Mouse (Mus musculus) forebrain, embryonic 16.5 days (tissue): ENCODE measurements around the gene Dnlz. TPM values are rescaled to one million over a fixed set of nuclear protein-coding genes. Genes with fewer than 3 reads are reported as not detected.
"Not testable (repeated sequence)": the region's sequence is repeated elsewhere in the genome, so short reads cannot be mapped to it uniquely, and the experiment has no call there.

ENCODE experiments used
- ATAC-seq: fragments of 200-750 bp; cut with Nextera tagmentation; 2 replicates; pipeline ENCODE4 v1.8.0; 2017; ENCODE audit warnings: mild to moderate bottlenecking, moderate library complexity
- H3K27ac ChIP-seq: fragments of 300-500 bp; sonication (generic); 2 replicates; pipeline ENCODE4 v1.5.1; 2014; ENCODE audit warnings: low read length, control low read depth
- H3K27me3 ChIP-seq: fragments of 300-500 bp; sonication (generic); replicated peaks from 2 replicates; pipeline ENCODE4 v1.6.1; 2014; ENCODE audit warnings: low read length; ENCODE audit not compliant: control insufficient read depth, insufficient read depth
- H3K36me3 ChIP-seq: fragments of 300-500 bp; sonication (generic); 2 replicates; pipeline ENCODE4 v1.6.1; 2014; ENCODE audit not compliant: control insufficient read depth, insufficient read depth
- H3K4me1 ChIP-seq: fragments of 300-500 bp; sonication (generic); replicated peaks from 2 replicates; pipeline ENCODE4 v1.6.1; 2014; ENCODE audit warnings: low read length; ENCODE audit not compliant: control insufficient read depth, insufficient read depth
- H3K4me2 ChIP-seq: fragments of 300-500 bp; sonication (generic); 2 replicates; pipeline ENCODE4 v1.6.1; 2014; ENCODE audit warnings: mild to moderate bottlenecking, low read length, control low read depth
- H3K4me3 ChIP-seq: fragments of 300-500 bp; sonication (generic); replicated peaks from 2 replicates; pipeline ENCODE4 v1.5.1; 2014; ENCODE audit warnings: mild to moderate bottlenecking, low read length, control low read depth
- H3K9ac ChIP-seq: fragments of 300-500 bp; sonication (generic); replicated peaks from 2 replicates; pipeline ENCODE4 v1.6.1; 2014; ENCODE audit warnings: low read depth, low read length, control low read depth
- H3K9me3 ChIP-seq: fragments of 300-500 bp; sonication (generic); 2 replicates; pipeline ENCODE4 v1.6.1; 2016; ENCODE audit warnings: low read length; ENCODE audit not compliant: control insufficient read depth
- WGBS: fragments of 180-500 bp; shearing (Covaris S2); extraction: QIAGEN DNeasy Blood & Tissue Kit; methylation state at CpG from one replicate; pipeline ENCODE4 v1.1.7; 2014; 5-methylcytosine and 5-hydroxymethylcytosine counted together
- polyA plus RNA-seq: library from polyadenylated mRNA; unstranded; fragments of >200 nt; fragmentation: Nextera tagmentation; extraction: Ambion mirVana; gene quantifications from 2 replicates; pipeline ENCODE4 v1.2.1, GENCODE M21; 2015

The Dnlz gene
- polyA plus RNA-seq, 1 experiment from 2014 or later: 32.5 TPM

- 91% methylated on average over 3 of the region's 3 CpGs for WGBS
Observed at GRCm38 (mm10) chr2:26387713-26388112, 35.8 kb upstream of the Dnlz start.

GRCm38 (mm10) chr2:26380871-26381270, 29.0 kb upstream of the Dnlz start:
- not testable (repeated sequence) for ATAC-seq

More at GRCm38 (mm10) chr2:26387713-26388112, 35.8 kb upstream of the Dnlz start:
- H3K27ac ChIP-seq: no peak overlapping the region
- ATAC-seq: no peak
- H3K4me3 ChIP-seq: no peak overlapping the region
- no peak overlapping the region for H3K4me2 ChIP-seq
- peaks cover 37% of the 10 kb centered on the region for H3K36me3 ChIP-seq
- H3K27me3 ChIP-seq: no peaks in the 10 kb centered on the region
- peaks cover 22% of the 10 kb centered on the region for H3K4me1 ChIP-seq
- no peak overlapping the region for H3K9ac ChIP-seq
- no peaks in the 10 kb centered on the region for H3K9me3 ChIP-seq

GRCm38 (mm10) chr2:26380131-26380771, 28.3 kb upstream of the Dnlz start, which contains the start of gene Snapc4:
Gene Snapc4, minus strand, starts transcription at chr2:26380653.
- peak; percentile 98 for ATAC-seq
- Histone ChIP-seq H3K4me2 (peak within 1 kb of the TSS; percentile 71), H3K9ac (peak within 1 kb of the TSS; percentile 79), H3K27ac (no peak within 1 kb of the TSS; the same call in 1 of the 2 replicates), H3K27me3 (no peaks in the 10 kb centered on the region), H3K9me3 (no peaks in the 10 kb centered on the region), H3K36me3 (peaks cover 28% of the 10 kb centered on the region), H3K4me3 (peak within 1 kb of the TSS; percentile 86), H3K4me1 (peaks cover 9% of the 10 kb centered on the region)
- WGBS: under 1% methylated on average over 38 of the region's 38 CpGs

More at GRCm38 (mm10) chr2:26380871-26381270, 29.0 kb upstream of the Dnlz start:
- peak overlapping the region; percentile 71 for H3K4me2 ChIP-seq
- not testable (repeated sequence) for H3K4me1 ChIP-seq, H3K27ac ChIP-seq, H3K27me3 ChIP-seq, H3K9me3 ChIP-seq
- H3K36me3 ChIP-seq: peaks cover 31% of the 10 kb centered on the region
- 29% methylated on average over 6 of the region's 6 CpGs for WGBS
- peak overlapping the region; percentile 86 for H3K4me3 ChIP-seq
- peak overlapping the region; percentile 79 for H3K9ac ChIP-seq

- Histone ChIP-seq H3K4me2 (no peak overlapping the region), H3K4me1 (no peaks in the 10 kb centered on the region), H3K4me3 (no peak overlapping the region), H3K9ac (no peak overlapping the region), H3K27me3 (no peaks in the 10 kb centered on the region), H3K27ac (no peak overlapping the region), H3K9me3 (no peaks in the 10 kb centered on the region), H3K36me3 (peaks cover 55% of the 10 kb centered on the region)
- 92% methylated on average over 8 of the region's 8 CpGs for WGBS
- ATAC-seq: no peak
Observed at GRCm38 (mm10) chr2:26372396-26372795, 20.5 kb upstream of the Dnlz start.

- Histone ChIP-seq H3K27ac (no peak overlapping the region), H3K4me2 (no peak overlapping the region), H3K4me3 (no peak overlapping the region), H3K4me1 (no peaks in the 10 kb centered on the region), H3K36me3 (peaks cover 39% of the 10 kb centered on the region), H3K27me3 (no peaks in the 10 kb centered on the region), H3K9ac (no peak overlapping the region), H3K9me3 (no peaks in the 10 kb centered on the region)
- 95% methylated on average over 1 of the region's 1 CpGs for WGBS
- no peak for ATAC-seq
Observed at GRCm38 (mm10) chr2:26368572-26368971, 16.7 kb upstream of the Dnlz start.

- no peak for ATAC-seq
- 93% methylated on average over 6 of the region's 6 CpGs for WGBS
Observed at GRCm38 (mm10) chr2:26367911-26368310, 16.0 kb upstream of the Dnlz start.

GRCm38 (mm10) chr2:26364738-26365465, 13.0 kb upstream of the Dnlz start:
- ATAC-seq: no peak
- H3K4me2 ChIP-seq: no peak overlapping the region
- no peak overlapping the region for H3K27ac ChIP-seq
- 90% methylated on average over 10 of the region's 10 CpGs for WGBS
- no peaks in the 10 kb centered on the region for H3K4me1 ChIP-seq
- no peak overlapping the region for H3K9ac ChIP-seq
- H3K36me3 ChIP-seq: peaks cover 19% of the 10 kb centered on the region
- no peaks in the 10 kb centered on the region for H3K27me3 ChIP-seq
- H3K9me3 ChIP-seq: no peaks in the 10 kb centered on the region
- no peak overlapping the region for H3K4me3 ChIP-seq

More at GRCm38 (mm10) chr2:26367911-26368310, 16.0 kb upstream of the Dnlz start:
- H3K9me3 ChIP-seq: no peaks in the 10 kb centered on the region
- H3K4me1 ChIP-seq: no peaks in the 10 kb centered on the region
- H3K9ac ChIP-seq: no peak overlapping the region
- H3K36me3 ChIP-seq: peaks cover 36% of the 10 kb centered on the region
- H3K27me3 ChIP-seq: no peaks in the 10 kb centered on the region
- no peak overlapping the region for H3K4me3 ChIP-seq
- no peak overlapping the region for H3K27ac ChIP-seq
- no peak overlapping the region for H3K4me2 ChIP-seq

- Histone ChIP-seq H3K9me3 (no peaks in the 10 kb centered on the region), H3K27me3 (no peaks in the 10 kb centered on the region), H3K9ac (no peak overlapping the region), H3K4me1 (no peaks in the 10 kb centered on the region), H3K27ac (no peak overlapping the region), H3K4me3 (no peak overlapping the region), H3K36me3 (peaks cover 8% of the 10 kb centered on the region; the same call in 1 of the 2 replicates), H3K4me2 (no peak overlapping the region)
- ATAC-seq: no peak
- WGBS: 87% methylated on average over 5 of the region's 5 CpGs
Observed at GRCm38 (mm10) chr2:26363481-26363880, 11.6 kb upstream of the Dnlz start.

GRCm38 (mm10) chr2:26362991-26363390, 11.1 kb upstream of the Dnlz start:
- 87% methylated on average over 5 of the region's 5 CpGs for WGBS
- Histone ChIP-seq H3K36me3 (peaks cover 8% of the 10 kb centered on the region; the same call in 1 of the 2 replicates), H3K27ac (no peak overlapping the region), H3K4me3 (no peak overlapping the region), H3K4me1 (no peaks in the 10 kb centered on the region), H3K9me3 (no peaks in the 10 kb centered on the region), H3K9ac (no peak overlapping the region), H3K27me3 (no peaks in the 10 kb centered on the region), H3K4me2 (no peak overlapping the region)
- no peak for ATAC-seq
